ENCODE assay signal across 7 mouse cellular contexts in genomic region chr17:45599446-45600242, GRCm38 (mm10). TPM values are rescaled to one million over a fixed set of nuclear protein-coding genes. Genes with fewer than 3 reads are reported as not detected.
DNase-seq lines count a peak whose midpoint lies in the region; ATAC-seq and TF ChIP-seq lines count a peak whose summit lies in the region.

Slc29a1 (minus strand) TSS chr17:45599606.

- 0 out of 2 replicates have a peak, but pooled peaks have one; percentile 7 for TF ChIP-seq POLR2A in small intestine, adult 2 months (IDR thresholded peaks at IDR 0.05; ENCODE audit: low read depth, low read length)

- no peak for TF ChIP-seq CTCF in small intestine, adult 2 months (IDR thresholded peaks at IDR 0.05; ENCODE audit: extremely low read depth, insufficient read length, insufficient replicate concordance, low read depth, low read length)

- H3K4me1 ChIP-seq in brown adipose tissue, adult 24 weeks (ENCODE audit: control insufficient read depth, insufficient read depth, insufficient read length, low read length): peaks cover 8% of the 10 kb centered on the region; the same call in 1 of the 2 replicates
- peaks cover 39% of the 10 kb centered on the region for H3K4me1 ChIP-seq in forebrain, embryonic 15.5 days
- H3K4me1 ChIP-seq in hindbrain, embryonic 10.5 days (replicated peaks): peaks cover 75% of the 10 kb centered on the region
- peaks cover 21% of the 10 kb centered on the region for H3K4me1 ChIP-seq in small intestine, adult 2 months (ENCODE audit: control insufficient read depth, insufficient read depth, insufficient read length, low read length)

- DNase-seq in R1 (ENCODE audit: low read depth, low spot score): peak; percentile 88
- DNase-seq in hindbrain, embryonic 10.5 days (ENCODE audit: low spot score): peak; percentile 59
- no peak for DNase-seq in layer of hippocampus, postnatal 14 days (ENCODE audit: low spot score in 2 of 2)
- DNase-seq in lung, postnatal 10 days: peak; percentile 87

- peak within 1 kb of the TSS; percentile 52 for H3K4me3 ChIP-seq in brown adipose tissue, adult 24 weeks (ENCODE audit: insufficient read depth, low read depth, low read length)
- peak within 1 kb of the TSS; percentile 7; the same call in 1 of the 2 replicates for H3K4me3 ChIP-seq in forebrain, embryonic 15.5 days
- H3K4me3 ChIP-seq in hindbrain, embryonic 10.5 days: peak within 1 kb of the TSS; percentile 57
- H3K4me3 ChIP-seq in small intestine, adult 2 months (ENCODE audit: low read depth, low read length): peak within 1 kb of the TSS; percentile 54

- H3K27ac ChIP-seq in brown adipose tissue, adult 24 weeks (replicated peaks; ENCODE audit: low read depth, low read length): no peak within 1 kb of the TSS
- 0 out of 2 replicates have a peak within 1 kb of the TSS, but pooled peaks have one; percentile 8 for H3K27ac ChIP-seq in forebrain, embryonic 15.5 days (replicated peaks)
- H3K27ac ChIP-seq in hindbrain, embryonic 10.5 days: peak within 1 kb of the TSS; percentile 85
- H3K27ac ChIP-seq in small intestine, adult 2 months (ENCODE audit: insufficient read depth, low read depth, low read length): peak within 1 kb of the TSS; percentile 61

- H3K36me3 ChIP-seq in forebrain, embryonic 15.5 days: no peaks in the 10 kb centered on the region
- no peaks in the 10 kb centered on the region for H3K36me3 ChIP-seq in hindbrain, embryonic 10.5 days
- H3K36me3 ChIP-seq in small intestine, adult 2 months (ENCODE audit: control insufficient read depth, insufficient read depth, low read length): no peaks in the 10 kb centered on the region

- 15% methylated on average over 32 of the region's 32 CpGs for WGBS in forebrain, embryonic 15.5 days
- 14% methylated on average over 32 of the region's 32 CpGs for WGBS in hindbrain, embryonic 10.5 days
- WGBS in small intestine, adult 2 months: 20% methylated on average over 32 of the region's 32 CpGs

- peaks cover 26% of the 10 kb centered on the region for H3K27me3 ChIP-seq in forebrain, embryonic 15.5 days
- H3K27me3 ChIP-seq in hindbrain, embryonic 10.5 days (ENCODE audit: insufficient read depth, poor library complexity, severe bottlenecking): peaks cover 87% of the 10 kb centered on the region
- H3K27me3 ChIP-seq in small intestine, adult 2 months (ENCODE audit: control insufficient read depth, insufficient read depth, low read length): no peaks in the 10 kb centered on the region

- no peaks in the 10 kb centered on the region for H3K9me3 ChIP-seq in forebrain, embryonic 15.5 days
- H3K9me3 ChIP-seq in hindbrain, embryonic 10.5 days: no peaks in the 10 kb centered on the region

- H3K4me2 ChIP-seq in forebrain, embryonic 15.5 days (replicated peaks): peak within 1 kb of the TSS; percentile 42

- no peak for ATAC-seq in forebrain, embryonic 15.5 days (replicated peaks)

- 0 out of 2 replicates have a peak within 1 kb of the TSS, but pooled peaks have one; percentile 19 for H3K9ac ChIP-seq in forebrain, embryonic 15.5 days (replicated peaks)

RNA-seq across cellular contexts. Expression of gene Slc29a1, which starts in this region (rescaled TPM):
- 32.8 and 56.5 TPM in 2 replicates for polyA plus RNA-seq in brown adipose tissue, adult 24 weeks (2012; ENCODE audit: insufficient read depth, insufficient read length, missing spikeins)
- 62.5 and 63.7 TPM in 2 replicates for polyA plus RNA-seq in forebrain, embryonic 15.5 days (2015; fragmentation: Nextera tagmentation; extraction: Ambion mirVana)
- 60.4 and 72.0 TPM in 2 replicates for polyA plus RNA-seq in hindbrain, embryonic 10.5 days (2016; fragmentation: Nextera tagmentation; extraction: Ambion mirVana)
- total RNA-seq in layer of hippocampus, postnatal 14 days (2021): 10 to 100 TPM; 17.5 to 22.9 TPM
- 26.1 and 35.2 TPM in 2 replicates for polyA plus RNA-seq in small intestine, adult 2 months (2012; rRNA removed)

Comparison
In these comparisons a context has a peak if more than half of its experiments do, and no peak if none do; other contexts are left out.
1. DNase-seq: peak in R1 (single experiment), hindbrain, embryonic 10.5 days (single experiment) and lung, postnatal 10 days (single experiment); none in layer of hippocampus, postnatal 14 days (0 of 2).
2. H3K4me3 ChIP-seq: peak in every context shown above with its lines; median percentile 57 in hindbrain, embryonic 10.5 days; 54 in small intestine, adult 2 months; 52 in brown adipose tissue, adult 24 weeks; 7 in forebrain, embryonic 15.5 days.